Mouse (Mus musculus) thymus, postnatal 36 days (tissue): ENCODE results near the gene T2.

Experiments
- DNase-seq, 2 experiments: peaks; one replicate each; pipeline ENCODE4 v3.0.0; 2022; ENCODE audit warnings: mixed read lengths in 2 of 2

Gene T2

GRCm38 (mm10) chr17:8420739-8421138 lies 64.9 kb downstream of the T2 start:
- DNase-seq: peak; percentile 22 to 29

DNA sequence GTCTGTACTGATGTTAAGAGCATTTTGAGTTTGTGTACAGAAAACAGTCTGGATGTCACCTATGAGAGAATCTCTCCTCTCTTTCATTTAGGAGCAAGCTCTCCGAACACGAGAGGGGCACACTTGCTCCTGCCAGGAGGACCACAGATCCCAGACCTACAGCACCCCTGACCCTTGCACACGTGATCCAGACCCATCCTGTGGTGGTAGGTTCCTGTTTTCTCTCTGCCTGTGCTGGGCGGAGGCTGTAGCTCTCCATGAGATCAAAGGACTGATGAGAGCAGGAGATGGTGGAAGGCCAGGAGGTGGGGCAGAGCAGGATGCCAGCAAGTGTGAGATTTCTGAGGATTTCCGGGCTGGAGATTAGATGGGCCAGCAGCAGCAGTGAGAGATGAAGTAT lies 65.7 kb downstream of the T2 start:
- no peak for DNase-seq

GRCm38 (mm10) chr17:8423283-8423682 lies 67.5 kb downstream of the T2 start:
- peak; percentile 24 to 35 for DNase-seq

- no peak for DNase-seq
Observed at GRCm38 (mm10) chr17:8429436-8429835, 73.6 kb downstream of the T2 start.

GRCm38 (mm10) chr17:8429896-8430295 lies 74.1 kb downstream of the T2 start:
- DNase-seq: no peak

GRCm38 (mm10) chr17:8432179-8432800 lies 76.5 kb downstream of the T2 start:
- DNase-seq: no peak

GRCm38 (mm10) chr17:8433121-8433977 lies 77.6 kb downstream of the T2 start:
- no peak for DNase-seq

GRCm38 (mm10) chr17:8433978-8434960 lies 78.5 kb downstream of the T2 start, which contains the start of gene T:
Gene T, plus strand, starts transcription at chr17:8434423.
- no peak for DNase-seq

GRCm38 (mm10) chr17:8436184-8436583 lies 80.4 kb downstream of the T2 start:
- no peak for DNase-seq

DNA sequence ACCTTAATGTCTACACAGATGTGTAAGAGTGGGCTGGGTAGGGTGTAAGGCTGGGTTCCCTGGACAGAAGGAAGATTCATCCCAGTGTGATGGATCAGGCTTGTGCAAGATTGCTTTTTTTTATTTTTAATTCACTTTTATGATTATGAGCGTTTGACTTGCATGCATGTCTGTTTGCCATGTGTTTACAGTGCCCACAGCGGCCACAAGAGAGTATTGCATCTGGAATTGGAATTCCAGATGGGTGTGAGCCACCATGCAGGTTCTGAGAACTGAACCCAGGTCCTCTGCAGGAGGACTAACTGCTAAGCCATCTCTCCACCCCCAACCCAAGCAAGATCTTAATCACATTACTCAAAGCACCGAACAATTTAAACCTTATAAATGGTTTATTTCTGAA lies 88.3 kb downstream of the T2 start:
- DNase-seq: no peak

- DNase-seq: no peak
Observed at GRCm38 (mm10) chr17:8447676-8448192, 91.9 kb downstream of the T2 start.

DNA sequence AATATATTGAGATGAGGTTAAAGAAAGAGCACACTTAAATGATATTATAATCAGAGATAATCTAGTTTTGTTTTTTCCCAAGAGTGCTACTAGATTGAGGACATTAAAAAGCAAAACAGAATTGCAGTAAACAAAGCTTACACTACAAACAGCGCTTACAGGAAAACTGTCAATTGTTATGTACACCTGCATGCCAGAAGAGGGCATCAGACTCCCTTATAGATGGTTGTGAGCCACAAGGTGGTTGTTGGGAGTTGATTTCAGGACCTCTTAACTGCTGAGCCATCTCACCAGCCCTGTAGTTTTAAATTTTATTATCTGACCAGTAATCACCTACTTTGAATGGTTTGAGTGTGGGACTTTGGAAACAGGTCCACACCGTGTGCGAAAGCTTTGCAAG lies 92.5 kb downstream of the T2 start:
- DNase-seq: no peak

DNA sequence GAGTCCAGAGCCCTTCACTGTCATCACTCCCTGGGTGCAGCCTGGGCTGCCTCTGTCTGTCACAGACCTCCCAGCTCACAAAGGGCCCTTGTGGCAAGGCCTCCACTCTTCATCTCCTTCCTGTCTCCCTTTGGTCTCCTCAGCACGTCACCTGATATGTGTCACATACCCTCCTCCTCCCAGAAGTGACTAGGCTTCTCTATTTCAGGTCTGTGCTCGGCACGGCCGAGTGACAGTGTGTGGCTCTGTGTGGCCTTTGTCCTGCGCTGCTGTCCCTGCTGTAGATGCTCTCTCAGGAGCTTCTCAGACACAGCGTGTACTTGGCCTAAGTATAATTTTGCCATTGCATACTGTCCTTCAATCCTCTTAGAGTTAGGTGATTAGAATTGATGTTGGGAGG lies 99.4 kb downstream of the T2 start:
- no peak for DNase-seq

DNA sequence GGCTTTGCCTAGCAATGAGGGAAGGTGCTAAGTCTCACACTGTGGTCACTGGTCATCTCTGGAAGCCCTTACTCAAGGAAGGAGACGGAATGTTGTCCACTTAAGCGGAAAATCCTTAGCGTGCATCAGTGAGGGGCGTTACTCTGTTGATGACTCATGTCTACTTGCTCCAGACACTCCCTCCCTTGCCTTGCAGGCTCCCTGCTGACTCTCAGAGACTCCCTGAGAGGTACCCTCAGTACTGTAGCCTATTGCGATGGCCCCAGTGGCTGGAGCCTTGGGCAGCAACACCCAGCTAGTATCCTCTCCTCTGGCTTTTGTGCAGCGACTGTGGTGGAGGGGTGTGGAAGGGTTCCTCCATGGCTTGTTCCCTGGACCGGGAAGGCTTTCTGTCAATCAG lies 99.8 kb downstream of the T2 start:
- DNase-seq: no peak

GRCm38 (mm10) chr17:8456856-8457460 lies 101.2 kb downstream of the T2 start:
- DNase-seq: no peak

GRCm38 (mm10) chr17:8461568-8461967 lies 105.8 kb downstream of the T2 start:
- peak; percentile 37 to 38 for DNase-seq

- peak; percentile 31 to 33 for DNase-seq
Observed at GRCm38 (mm10) chr17:8463482-8464128, 107.8 kb downstream of the T2 start.

- DNase-seq: no peak
Observed at GRCm38 (mm10) chr17:8467771-8468170, 112.0 kb downstream of the T2 start.

- peak; percentile 67 to 77 for DNase-seq
Observed at GRCm38 (mm10) chr17:8468716-8469344, 113.0 kb downstream of the T2 start.
